Mouse (Mus musculus): ENCODE measurements around the gene Imp3. TPM values are rescaled to one million over a fixed set of nuclear protein-coding genes. Genes with fewer than 3 reads are reported as not detected.
"Not testable (repeated sequence)": the region's sequence is repeated elsewhere in the genome, so short reads cannot be mapped to it uniquely, and the experiment has no call there.

Gene Imp3
- total RNA-seq, 4 experiments from 2014 or later = 58.6 to 70.1 (median 65.8) TPM

GRCm38 (mm10) chr9:56922746-56923145 lies 14.5 kb upstream of the Imp3 start:
- DNase-seq (ENCODE audit: low spot score) = no peak

GRCm38 (mm10) chr9:56923841-56924650 lies 13.2 kb upstream of the Imp3 start:
- DNase-seq (ENCODE audit: low spot score) = no peak

- DNase-seq (ENCODE audit: low spot score) = peak; percentile 95
Observed at GRCm38 (mm10) chr9:56924651-56925027, 12.6 kb upstream of the Imp3 start.

- DNase-seq (ENCODE audit: low spot score) = no peak
Observed at GRCm38 (mm10) chr9:56925291-56926024, 11.8 kb upstream of the Imp3 start.

GRCm38 (mm10) chr9:56926025-56926360 lies 11.3 kb upstream of the Imp3 start:
- DNase-seq (ENCODE audit: low spot score) = no peak

- DNase-seq (ENCODE audit: low spot score) = no peak
Observed at GRCm38 (mm10) chr9:56926387-56926786, 10.9 kb upstream of the Imp3 start.

GRCm38 (mm10) chr9:56927191-56928012 lies 9.9 kb upstream of the Imp3 start:
- DNase-seq (ENCODE audit: low spot score) = peak; percentile 58

GRCm38 (mm10) chr9:56928041-56928811 lies 9.0 kb upstream of the Imp3 start, which contains the start of gene Snx33:
Gene Snx33 (minus strand): TSS chr9:56928371.
- DNase-seq (ENCODE audit: low spot score) = peak; percentile 93

GRCm38 (mm10) chr9:56929496-56929895 lies 7.8 kb upstream of the Imp3 start:
- no peak for DNase-seq (ENCODE audit: low spot score)

GRCm38 (mm10) chr9:56930556-56930955 lies 6.7 kb upstream of the Imp3 start:
- no peak for DNase-seq (ENCODE audit: low spot score)

- no peak for DNase-seq (ENCODE audit: low spot score)
Observed at GRCm38 (mm10) chr9:56936861-56937222, 433 bp upstream of the Imp3 start.

GRCm38 (mm10) chr9:56938374-56938773 lies 1.1 kb downstream of the Imp3 start:
- peak; percentile 79 for DNase-seq (ENCODE audit: low spot score)

GRCm38 (mm10) chr9:56947481-56947880 lies 10.2 kb downstream of the Imp3 start:
- peak; percentile 25 for DNase-seq (ENCODE audit: low spot score)

GRCm38 (mm10) chr9:56948699-56949098 lies 11.4 kb downstream of the Imp3 start:
- not testable (repeated sequence) for DNase-seq (ENCODE audit: low spot score)

- DNase-seq (ENCODE audit: low spot score) = no peak
Observed at GRCm38 (mm10) chr9:56949767-56950166, 12.5 kb downstream of the Imp3 start.

GRCm38 (mm10) chr9:56950414-56951400 lies 13.4 kb downstream of the Imp3 start, which contains the start of gene Snupn:
Gene Snupn (plus strand): TSS chr9:56950878.
- peak; percentile 99 for DNase-seq (ENCODE audit: low spot score)

- no peak for DNase-seq (ENCODE audit: low spot score)
Observed at GRCm38 (mm10) chr9:56953562-56953961, 16.3 kb downstream of the Imp3 start.

GRCm38 (mm10) chr9:56956966-56957675 lies 19.8 kb downstream of the Imp3 start:
- DNase-seq (ENCODE audit: low spot score) = no peak

GRCm38 (mm10) chr9:56958689-56959088 lies 21.4 kb downstream of the Imp3 start:
- DNase-seq (ENCODE audit: low spot score) = no peak
